Mouse (Mus musculus) kidney, adult 9 months (tissue): ENCODE data around the gene Tns1.

ENCODE experiments used
- DNase-seq: peaks from one replicate; pipeline ENCODE4 v3.0.0; 2022

Gene Tns1

DNA sequence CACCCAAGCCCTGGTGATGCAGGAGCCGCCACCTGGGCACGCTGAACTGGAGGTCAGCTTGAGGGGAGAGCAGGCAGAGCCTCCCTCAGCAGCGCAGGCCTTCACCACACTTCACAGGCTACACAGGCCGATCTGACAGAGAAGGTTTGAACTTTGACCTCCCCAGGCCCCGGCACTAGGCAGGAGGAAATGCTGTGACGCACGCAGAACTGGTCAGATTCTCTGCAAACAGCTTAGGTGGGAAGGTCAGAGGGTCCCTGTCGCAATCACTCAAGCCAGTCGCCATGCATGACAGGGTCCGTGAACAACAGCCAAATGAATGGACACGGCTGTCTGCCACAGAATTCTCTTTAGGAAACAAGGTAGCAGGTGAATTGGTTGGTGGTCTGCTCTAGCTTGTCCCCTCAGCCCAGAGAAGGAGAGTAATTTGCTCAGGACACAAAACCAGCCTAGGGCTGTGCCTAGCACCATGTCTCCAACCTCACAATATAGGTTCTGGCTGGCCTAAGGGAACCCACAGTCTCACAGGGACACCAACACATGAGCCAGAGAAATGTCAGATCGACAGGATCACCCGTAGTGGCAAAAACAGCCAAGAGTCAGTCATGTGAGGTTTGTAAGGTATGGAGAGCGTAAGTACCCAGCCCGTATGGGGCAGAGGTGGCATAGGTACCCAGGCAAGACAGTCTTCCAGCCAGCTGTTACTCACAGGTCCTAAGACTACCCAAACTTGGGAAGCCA lies 194.9 kb downstream of the Tns1 start:
- peak; percentile 86 for DNase-seq

GRCm38 (mm10) chr1:73928385-73928784 lies 195.9 kb downstream of the Tns1 start:
- DNase-seq: no peak

GRCm38 (mm10) chr1:73927819-73928218 lies 196.4 kb downstream of the Tns1 start:
- no peak for DNase-seq

DNA sequence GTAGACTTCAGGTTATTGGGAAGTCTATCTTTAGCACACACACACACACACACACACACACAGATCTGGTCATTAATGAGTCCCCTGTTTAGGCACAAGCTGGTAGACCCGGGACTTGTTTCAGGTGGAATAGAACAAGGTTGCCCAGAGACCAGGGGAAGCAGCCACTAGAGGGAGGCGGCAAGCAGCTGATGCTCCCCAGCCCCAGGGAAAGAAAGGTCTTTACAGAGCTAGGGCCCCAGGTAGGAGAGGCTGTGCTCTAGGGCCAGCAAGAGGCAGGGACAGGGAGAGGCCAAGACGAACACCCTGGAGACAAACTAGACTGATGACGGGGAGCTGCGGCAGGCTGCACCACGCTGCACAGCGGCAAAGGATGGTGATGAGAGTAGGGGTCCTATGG lies 198.0 kb downstream of the Tns1 start:
- no peak for DNase-seq

GRCm38 (mm10) chr1:73924871-73925610 lies 199.2 kb downstream of the Tns1 start:
- no peak for DNase-seq

DNA sequence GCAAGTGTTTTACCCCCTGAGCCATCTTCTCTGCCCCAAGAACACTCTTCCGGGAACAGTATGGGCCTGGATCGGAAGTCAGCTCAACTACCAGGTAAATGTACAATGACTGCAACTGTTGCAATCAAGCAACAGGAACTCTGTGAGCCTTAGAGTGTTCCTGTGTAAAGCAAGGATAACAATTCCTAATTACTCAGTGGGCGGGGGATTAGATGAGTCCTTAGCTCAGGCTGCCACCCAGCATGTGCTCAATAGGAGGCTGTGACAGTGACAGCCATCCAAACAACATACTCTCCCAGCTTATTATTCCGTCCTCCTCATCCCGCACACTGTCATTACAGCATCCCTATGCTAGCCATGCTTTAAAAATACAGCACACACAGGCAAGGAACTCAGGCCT lies 200.0 kb downstream of the Tns1 start:
- DNase-seq: no peak

DNA sequence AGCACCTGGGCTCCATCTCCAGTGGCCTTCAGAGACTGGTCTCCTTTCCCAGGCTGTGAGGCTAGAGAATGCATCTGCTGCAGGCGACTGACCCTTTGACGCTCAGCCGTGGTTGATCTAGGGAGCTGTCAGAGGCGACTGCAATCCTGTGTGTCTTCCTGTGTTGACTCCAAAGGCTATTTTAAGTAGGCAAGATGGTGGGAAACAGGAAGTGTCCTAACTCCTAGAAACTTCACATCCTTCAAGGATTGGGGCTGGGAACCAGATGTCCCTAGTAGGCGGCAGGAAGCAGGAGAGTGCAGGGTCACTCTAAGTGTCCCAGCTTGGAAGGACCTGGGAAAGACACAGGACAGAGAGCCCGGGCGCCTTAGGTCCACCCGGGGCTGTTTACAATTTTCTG lies 201.1 kb downstream of the Tns1 start:
- DNase-seq: peak; percentile 80

GRCm38 (mm10) chr1:73920701-73921100 lies 203.5 kb downstream of the Tns1 start:
- no peak for DNase-seq

GRCm38 (mm10) chr1:73919909-73920308 lies 204.3 kb downstream of the Tns1 start:
- DNase-seq: no peak

GRCm38 (mm10) chr1:73918001-73918400 lies 206.2 kb downstream of the Tns1 start:
- no peak for DNase-seq

GRCm38 (mm10) chr1:73916298-73916697 lies 208.0 kb downstream of the Tns1 start:
- no peak for DNase-seq

DNA sequence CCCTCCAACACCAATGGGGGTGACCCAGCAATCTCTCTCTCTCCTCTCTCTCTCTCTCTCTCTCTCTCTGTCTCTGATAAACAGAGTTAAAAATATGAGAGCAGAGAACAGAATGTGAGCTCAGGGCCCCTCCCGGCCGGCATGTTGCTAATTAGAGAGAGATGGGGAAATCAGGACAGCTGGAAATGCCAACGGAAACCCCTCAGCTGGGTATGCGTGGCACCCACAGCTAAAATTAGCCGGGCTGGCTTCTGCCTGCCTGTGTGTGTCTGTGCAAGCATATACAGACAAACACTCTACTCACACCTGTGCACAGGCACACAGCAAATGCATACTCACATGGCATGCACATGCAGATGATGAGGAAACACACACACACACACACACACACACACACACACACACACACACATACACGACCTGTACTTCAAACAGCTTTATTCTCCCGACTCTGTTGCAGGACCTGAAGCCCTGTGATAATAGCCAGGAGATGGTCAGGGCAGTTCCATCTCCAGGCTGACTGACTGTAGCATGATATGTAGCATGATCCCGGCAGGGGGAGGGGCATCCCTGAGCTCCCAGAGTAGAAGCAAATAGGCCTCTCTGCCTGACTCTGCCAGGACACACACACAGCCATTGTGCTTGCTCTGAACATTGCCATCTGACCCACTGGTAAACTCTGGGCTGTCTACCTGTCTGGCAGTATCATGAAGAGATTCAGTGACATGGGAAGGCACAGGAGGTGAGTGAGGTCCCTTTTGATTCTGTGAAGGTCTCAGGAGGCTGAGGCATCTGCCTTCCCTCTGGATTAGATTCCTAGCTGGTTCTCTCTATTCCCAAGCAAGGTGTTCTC lies 208.8 kb downstream of the Tns1 start:
- DNase-seq: peak; percentile 17

GRCm38 (mm10) chr1:73914076-73914475 lies 210.2 kb downstream of the Tns1 start:
- peak; percentile 34 for DNase-seq

DNA sequence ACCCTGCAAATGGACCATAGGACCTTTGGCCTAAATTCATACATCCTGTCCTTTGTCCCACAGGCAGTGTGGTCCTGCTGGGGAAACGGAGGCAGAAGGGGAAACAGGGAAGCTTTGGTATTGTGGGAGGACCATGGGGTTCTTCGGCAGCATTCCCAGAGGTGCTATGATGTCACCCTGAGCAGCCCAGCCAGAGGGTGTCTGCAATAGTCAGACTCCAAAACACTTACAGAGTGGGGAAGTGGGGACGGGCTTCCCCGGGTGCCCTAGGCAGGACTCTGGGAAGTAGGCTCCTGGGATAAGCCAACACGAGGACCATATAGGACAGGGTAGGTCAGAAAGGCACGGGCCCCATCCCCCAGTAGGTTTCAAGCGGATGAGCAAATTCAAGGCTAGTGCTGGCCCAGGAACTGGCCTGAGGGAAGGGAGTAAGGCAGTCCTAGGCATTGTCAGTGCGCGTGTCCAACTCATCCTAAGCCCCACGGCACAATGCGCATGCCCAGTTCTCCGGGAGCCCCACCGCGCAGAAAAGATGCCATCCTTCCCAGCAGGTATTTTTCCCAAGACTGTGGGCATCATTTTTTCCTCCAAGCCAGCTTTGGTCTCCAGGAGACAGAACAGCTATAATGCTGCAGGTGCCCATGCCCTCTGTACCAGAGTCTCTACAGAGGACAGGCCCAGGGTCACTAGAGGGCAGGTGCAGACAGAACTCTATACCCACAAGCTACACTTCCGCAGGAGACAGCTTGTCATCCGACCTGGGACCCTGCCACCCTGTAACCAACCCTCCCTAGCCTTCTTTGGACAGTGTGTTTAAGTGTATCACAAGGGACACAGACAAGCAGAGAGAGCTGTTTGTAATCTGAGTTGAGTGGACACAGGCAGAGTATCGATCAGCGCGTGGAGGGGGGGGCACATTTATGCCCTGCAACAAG lies 210.9 kb downstream of the Tns1 start:
- peak; percentile 28 for DNase-seq

- DNase-seq: peak; percentile 25
Measured at GRCm38 (mm10) chr1:73912466-73912865, 211.8 kb downstream of the Tns1 start.

- peak; percentile 16 for DNase-seq
Measured at GRCm38 (mm10) chr1:73911981-73912380, 212.3 kb downstream of the Tns1 start.

GRCm38 (mm10) chr1:73910701-73911100 lies 213.5 kb downstream of the Tns1 start:
- peak; percentile 31 for DNase-seq

- DNase-seq: peak; percentile 23
Measured at GRCm38 (mm10) chr1:73910111-73910510, 214.1 kb downstream of the Tns1 start.

GRCm38 (mm10) chr1:73909191-73909983 lies 214.9 kb downstream of the Tns1 start:
- DNase-seq: peak; percentile 55

GRCm38 (mm10) chr1:73908081-73908960 lies 215.9 kb downstream of the Tns1 start:
- peak; percentile 40 for DNase-seq
